Mouse (Mus musculus) hindlimb bud, embryonic 11.5 days (tissue): Measurements from ENCODE around the gene Gm2004.
"Not testable (repeated sequence)": the region's sequence is repeated elsewhere in the genome, so short reads cannot be mapped to it uniquely, and the experiment has no call there.

Source experiments
- DNase-seq: peaks from one replicate; pipeline ENCODE4 v3.0.0-alpha.2; 2012; ENCODE audit warnings: low read depth, low spot score; ENCODE audit errors: extremely low spot score

The Gm2004 gene

GRCm38 (mm10) chr2:176149725-176150124 lies at the start of gene Gm2004:
Gene Gm2004 (minus strand): TSS chr2:176149825.
- DNase-seq, result not testable (repeated sequence)
